Mouse (Mus musculus): Measurements from ENCODE around the gene Cryba4.

- TF ChIP-seq SRF (IDR thresholded peaks at IDR 0.05; ENCODE audit: control insufficient read depth, insufficient read length, low read depth) (no peak), MYOD1 (IDR thresholded peaks at IDR 0.05; ENCODE audit: control insufficient read depth in 1 of 3, insufficient read length in 2 of 3, low read depth in 2 of 3) (no peak), POLR2A (IDR thresholded peaks at IDR 0.05; ENCODE audit: insufficient read length, low read depth) (no peak), CEBPB (IDR thresholded peaks at IDR 0.05; ENCODE audit: insufficient read depth, poor library complexity, severe bottlenecking) (no peak)
These were observed 16.5 kb downstream of the Cryba4 start for GRCm38 (mm10) chr5:112235806-112236205.
